Mouse (Mus musculus): Measurements from ENCODE around the gene Lalba. TPM values are rescaled to one million over a fixed set of nuclear protein-coding genes. Genes with fewer than 3 reads are reported as not detected.
"Not testable (repeated sequence)": the region's sequence is repeated elsewhere in the genome, so short reads cannot be mapped to it uniquely, and the experiment has no call there.

The Lalba gene
- polyA plus RNA-seq, 1 experiment: not detected

- TF ChIP-seq CTCF (IDR thresholded peaks at IDR 0.05; ENCODE audit: extremely low read depth, insufficient read depth, low read length) (no peak), POLR2A (IDR thresholded peaks at IDR 0.05; ENCODE audit: extremely low read depth, insufficient read depth, low read length) (no peak)
- no peaks in the 10 kb centered on the region for H3K4me1 ChIP-seq (ENCODE audit: control insufficient read depth, insufficient read depth, low read length)
- no peak overlapping the region for H3K4me3 ChIP-seq (ENCODE audit: insufficient read depth, low read length)
- H3K27ac ChIP-seq (ENCODE audit: insufficient read depth, low read length): no peak overlapping the region
Observed at GRCm38 (mm10) chr15:98471539-98471938, 11.0 kb downstream of the Lalba start.

- Histone ChIP-seq H3K4me1 (ENCODE audit: control insufficient read depth, insufficient read depth, low read length) (no peaks in the 10 kb centered on the region), H3K4me3 (ENCODE audit: insufficient read depth, low read length) (no peak within 1 kb of the TSS), H3K27ac (ENCODE audit: insufficient read depth, low read length) (no peak within 1 kb of the TSS)
- TF ChIP-seq POLR2A (IDR thresholded peaks at IDR 0.05; ENCODE audit: extremely low read depth, insufficient read depth, low read length) (no peak), CTCF (IDR thresholded peaks at IDR 0.05; ENCODE audit: extremely low read depth, insufficient read depth, low read length) (no peak)
Observed at GRCm38 (mm10) chr15:98469596-98469995, 12.9 kb downstream of the Lalba start, which contains the start of gene OR5BS1P. TSS of gene OR5BS1P (plus strand) at chr15:98469896.

DNA sequence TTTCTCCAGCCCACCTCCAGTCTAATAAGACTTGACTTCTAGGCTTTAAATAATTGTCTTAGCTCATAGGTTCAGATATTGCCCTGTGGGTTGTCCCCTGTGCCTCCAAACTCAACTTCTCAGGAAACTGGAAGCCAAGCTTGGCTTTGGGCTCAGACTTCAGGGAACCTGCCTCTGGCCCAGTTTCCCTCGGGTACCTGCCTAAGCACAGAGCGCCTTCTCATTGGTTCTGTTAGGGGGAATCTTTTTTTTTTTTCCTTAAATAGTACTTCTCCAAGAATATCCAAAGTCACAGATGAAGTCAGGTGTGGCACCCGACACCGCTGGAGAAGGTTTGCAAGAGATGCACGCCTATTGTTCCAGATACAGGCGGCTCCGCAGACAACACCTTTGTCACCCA is 30.2 kb downstream of the Lalba start, which contains the start of gene Olfr281:
TSS of gene Olfr281 (plus strand) at position 301 of the 400 bp plus-strand sequence.
- no peaks in the 10 kb centered on the region for H3K4me1 ChIP-seq (ENCODE audit: control insufficient read depth, insufficient read depth, low read length)
- TF ChIP-seq CTCF (IDR thresholded peaks at IDR 0.05; ENCODE audit: extremely low read depth, insufficient read depth, low read length) (no peak), POLR2A (IDR thresholded peaks at IDR 0.05; ENCODE audit: extremely low read depth, insufficient read depth, low read length) (no peak)
- H3K4me3 ChIP-seq (ENCODE audit: insufficient read depth, low read length): no peak within 1 kb of the TSS

GRCm38 (mm10) chr15:98448521-98448920 is 34.0 kb downstream of the Lalba start:
- no peaks in the 10 kb centered on the region for H3K4me1 ChIP-seq (ENCODE audit: control insufficient read depth, insufficient read depth, low read length)
- no peak for TF ChIP-seq POLR2A (IDR thresholded peaks at IDR 0.05; ENCODE audit: extremely low read depth, insufficient read depth, low read length)
- TF ChIP-seq CTCF (IDR thresholded peaks at IDR 0.05; ENCODE audit: extremely low read depth, insufficient read depth, low read length): no peak
- H3K4me3 ChIP-seq (ENCODE audit: insufficient read depth, low read length): no peak overlapping the region
- no peak overlapping the region for H3K27ac ChIP-seq (ENCODE audit: insufficient read depth, low read length)

More for the DNA sequence above, 30.2 kb downstream of the Lalba start, which contains the start of gene Olfr281:
- no peak within 1 kb of the TSS for H3K27ac ChIP-seq (ENCODE audit: insufficient read depth, low read length)

- H3K4me1 ChIP-seq (ENCODE audit: control insufficient read depth, insufficient read depth, low read length): no peaks in the 10 kb centered on the region
- H3K4me3 ChIP-seq (ENCODE audit: insufficient read depth, low read length): no peak overlapping the region
- no peak for TF ChIP-seq CTCF (IDR thresholded peaks at IDR 0.05; ENCODE audit: extremely low read depth, insufficient read depth, low read length)
- no peak for TF ChIP-seq POLR2A (IDR thresholded peaks at IDR 0.05; ENCODE audit: extremely low read depth, insufficient read depth, low read length)
- H3K27ac ChIP-seq (ENCODE audit: insufficient read depth, low read length): no peak overlapping the region
Observed at GRCm38 (mm10) chr15:98444561-98444960, 38.0 kb downstream of the Lalba start.

GRCm38 (mm10) chr15:98430925-98431324 is 51.6 kb downstream of the Lalba start, which contains the start of gene Olfr282:
TSS of gene Olfr282 (plus strand) at chr15:98431225.
- H3K4me1 ChIP-seq (ENCODE audit: control insufficient read depth, insufficient read depth, low read length); H3K27ac ChIP-seq (ENCODE audit: insufficient read depth, low read length); H3K4me3 ChIP-seq (ENCODE audit: insufficient read depth, low read length): not testable (repeated sequence)

Other genes with a start within 250 kb of the Lalba start
- not detected in 2 replicates for gene Olfr286, start 248.3 kb downstream of the Lalba start, polyA plus RNA-seq (2012; rRNA removed)
- gene H1fnt, start 225.4 kb downstream of the Lalba start, polyA plus RNA-seq (2012; rRNA removed): not detected in 2 replicates
- 10.3 and 12.2 TPM in 2 replicates for gene Zfp641, start 186.6 kb downstream of the Lalba start, polyA plus RNA-seq (2012; rRNA removed)
- not detected in 2 replicates for gene Olfr285, start 165.4 kb downstream of the Lalba start, polyA plus RNA-seq (2012; rRNA removed)
- gene Olfr284, start 141.7 kb downstream of the Lalba start, polyA plus RNA-seq (2012; rRNA removed): not detected in 2 replicates
- 0.21 and 0.26 TPM in 2 replicates for gene Olfr283, start 101.8 kb downstream of the Lalba start, polyA plus RNA-seq (2012; rRNA removed)
- gene Olfr282, start 51.5 kb downstream of the Lalba start, polyA plus RNA-seq (2012; rRNA removed): not detected in 2 replicates
- gene Olfr281, start 30.1 kb downstream of the Lalba start, polyA plus RNA-seq (2012; rRNA removed): not detected in 2 replicates
- gene OR5BS1P, start 12.8 kb downstream of the Lalba start, polyA plus RNA-seq (2012; rRNA removed): not detected in 2 replicates
- gene Olfr279, start 9.7 kb upstream of the Lalba start, polyA plus RNA-seq (2012; rRNA removed): 0.04 and 0.19 TPM in 2 replicates
- 52.9 and 55.7 TPM in 2 replicates for gene Kansl2, start 51.5 kb upstream of the Lalba start, polyA plus RNA-seq (2012; rRNA removed)
- gene Ccnt1, start 88.2 kb upstream of the Lalba start, polyA plus RNA-seq (2012; rRNA removed): 17.4 and 17.9 TPM in 2 replicates
- not detected in 2 replicates for gene 4930415O20Rik, start 88.3 kb upstream of the Lalba start, polyA plus RNA-seq (2012; rRNA removed)
- 38.2 and 44.3 TPM in 2 replicates for gene Adcy6, start 127.4 kb upstream of the Lalba start, polyA plus RNA-seq (2012; rRNA removed)
- 339 and 348 TPM in 2 replicates for gene Cacnb3, start 148.1 kb upstream of the Lalba start, polyA plus RNA-seq (2012; rRNA removed)
- 53.4 and 60.5 TPM in 2 replicates for gene Ddx23, start 180.2 kb upstream of the Lalba start, polyA plus RNA-seq (2012; rRNA removed)
- gene Rnd1, start 194.7 kb upstream of the Lalba start, polyA plus RNA-seq (2012; rRNA removed): 34.5 and 37.4 TPM in 2 replicates
- gene Ccdc65, start 225.5 kb upstream of the Lalba start, polyA plus RNA-seq (2012; rRNA removed): 9.3 and 10.6 TPM in 2 replicates
- 2.1 TPM in 2 replicates for gene Fkbp11, start 245.5 kb upstream of the Lalba start, polyA plus RNA-seq (2012; rRNA removed)

Data from cortical plate, adult 2 months (tissue).